Mouse (Mus musculus): ENCODE data around the gene Trove2. TPM values are rescaled to one million over a fixed set of nuclear protein-coding genes. Genes with fewer than 3 reads are reported as not detected.

Trove2 gene
- polyA plus RNA-seq (2012; ENCODE audit: insufficient read depth, insufficient read length, low replicate concordance, missing spikeins) = not detected in 2 replicates

- TF ChIP-seq POLR2A (IDR thresholded peaks at IDR 0.05; ENCODE audit: insufficient read depth, low read depth, low read length) (peak; percentile 54), CTCF (IDR thresholded peaks at IDR 0.05; ENCODE audit: insufficient read depth, low read depth, low read length) (peak; percentile 72)
- WGBS = under 1% methylated on average over 84 of the region's 84 CpGs
- Histone ChIP-seq H3K4me3 (ENCODE audit: insufficient read depth, low read depth, low read length) (peak within 1 kb of the TSS; percentile 92), H3K4me1 (ENCODE audit: control insufficient read depth, insufficient read depth, low read length) (peaks cover 6% of the 10 kb centered on the region; the same call in 1 of the 2 replicates), H3K27ac (ENCODE audit: insufficient read depth, low read depth, low read length) (peak within 1 kb of the TSS; percentile 76)
Observed at GRCm38 (mm10) chr1:143776446-143777411, at the start of gene Trove2, which contains the start of gene Uchl5. Gene Trove2 (minus strand): TSS chr1:143777068. Gene Uchl5 (plus strand): TSS chr1:143777272.

DNA sequence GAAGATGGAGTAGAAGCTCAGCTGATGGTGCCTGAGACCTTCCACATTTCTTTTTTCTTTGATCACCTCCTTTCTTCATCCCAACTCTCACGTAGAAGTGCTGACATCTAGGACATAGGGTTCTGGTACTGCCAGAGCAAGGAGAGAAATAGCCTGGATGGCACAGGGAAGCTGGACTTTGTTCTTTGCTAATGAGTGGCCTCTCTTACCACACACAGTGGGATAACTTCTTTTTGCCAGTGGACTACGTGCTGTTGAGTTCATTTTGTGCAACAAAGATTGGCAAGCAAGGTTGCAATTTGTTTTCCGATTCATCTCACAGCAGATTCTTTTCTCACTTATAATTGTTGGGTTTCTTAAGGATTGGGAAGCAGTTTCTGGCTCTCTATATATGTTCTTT is 45.8 kb upstream of the Trove2 start:
- Histone ChIP-seq H3K4me3 (ENCODE audit: insufficient read depth, low read depth, low read length) (no peak overlapping the region), H3K4me1 (ENCODE audit: control insufficient read depth, insufficient read depth, low read length) (no peaks in the 10 kb centered on the region), H3K27ac (ENCODE audit: insufficient read depth, low read depth, low read length) (no peak overlapping the region)
- WGBS = 65% methylated on average over 3 of the region's 3 CpGs
- no peak for TF ChIP-seq POLR2A (IDR thresholded peaks at IDR 0.05; ENCODE audit: insufficient read depth, low read depth, low read length)
- no peak for TF ChIP-seq CTCF (IDR thresholded peaks at IDR 0.05; ENCODE audit: insufficient read depth, low read depth, low read length)

DNA sequence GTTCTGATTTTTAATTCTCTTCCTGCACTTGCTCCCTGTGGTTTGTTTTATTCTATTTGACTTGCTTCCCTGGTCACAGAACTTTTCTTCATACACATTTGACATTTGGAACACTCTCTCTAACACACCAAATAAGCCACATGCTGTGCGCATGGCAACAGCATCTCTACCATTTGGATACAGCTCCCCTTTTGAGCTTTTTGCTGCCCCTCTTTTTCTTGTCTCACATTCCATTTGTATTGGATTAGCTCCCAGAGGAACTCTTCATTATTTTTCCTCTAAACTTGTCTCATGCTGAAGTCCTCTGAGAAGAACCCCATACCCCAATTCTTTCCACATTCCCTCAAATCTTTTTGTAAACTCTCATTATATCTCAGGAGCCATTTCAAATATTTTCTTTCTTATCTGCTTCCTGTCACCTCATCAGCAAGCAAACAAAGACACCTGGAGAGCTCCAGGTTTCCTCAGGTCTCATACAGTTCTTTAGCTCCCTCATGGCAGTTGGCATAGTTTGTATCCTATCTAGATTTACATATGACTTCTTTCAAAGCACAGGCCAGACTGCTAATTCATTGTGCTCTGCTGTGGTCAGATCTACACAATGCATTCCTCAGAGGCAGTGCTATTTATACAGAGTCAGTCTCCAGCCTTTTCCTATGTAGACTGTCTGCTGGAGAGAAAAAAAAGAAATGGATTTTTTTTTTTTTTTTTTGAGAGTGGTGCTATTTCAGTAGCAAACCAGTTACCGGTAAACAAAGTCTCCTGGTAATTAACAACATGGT is 43.4 kb upstream of the Trove2 start:
- WGBS = 64% methylated on average over 2 of the region's 2 CpGs
- Histone ChIP-seq H3K4me3 (ENCODE audit: insufficient read depth, low read depth, low read length) (no peak overlapping the region), H3K27ac (ENCODE audit: insufficient read depth, low read depth, low read length) (no peak overlapping the region), H3K4me1 (ENCODE audit: control insufficient read depth, insufficient read depth, low read length) (no peaks in the 10 kb centered on the region)
- no peak for TF ChIP-seq POLR2A (IDR thresholded peaks at IDR 0.05; ENCODE audit: insufficient read depth, low read depth, low read length)
- TF ChIP-seq CTCF (IDR thresholded peaks at IDR 0.05; ENCODE audit: insufficient read depth, low read depth, low read length) = no peak

DNA sequence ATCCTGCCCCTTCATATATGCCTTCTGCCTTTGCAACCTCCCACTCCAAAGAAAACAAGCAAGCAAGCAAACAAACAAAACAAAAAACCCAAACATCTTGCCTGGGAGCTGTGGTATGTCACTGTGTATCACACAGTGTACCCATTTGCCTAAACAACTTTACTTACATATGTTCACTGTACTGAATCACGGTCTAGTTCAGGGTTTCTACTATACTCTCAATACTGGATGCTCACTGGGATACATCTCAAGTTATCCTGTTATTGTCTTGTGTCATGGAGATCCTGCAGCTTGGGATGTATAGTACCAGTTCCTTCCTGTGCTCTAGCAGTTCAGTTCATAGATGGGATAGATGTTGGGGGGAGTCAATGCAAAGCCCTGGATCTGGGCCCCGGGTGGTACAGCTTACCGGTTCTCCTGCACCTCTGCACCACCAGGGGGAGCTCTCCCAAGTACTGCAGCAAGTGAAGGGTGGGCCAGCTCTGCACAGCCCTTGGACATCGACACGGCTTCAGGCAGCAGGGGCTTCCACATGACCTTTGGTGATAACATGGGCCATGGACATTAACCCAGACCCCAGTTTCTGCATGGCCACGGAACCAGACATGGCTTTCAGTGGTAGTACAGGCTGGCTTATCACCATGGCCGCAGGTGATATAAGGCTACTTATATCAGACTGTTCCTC is 37.0 kb upstream of the Trove2 start:
- Histone ChIP-seq H3K27ac (ENCODE audit: insufficient read depth, low read depth, low read length) (no peak overlapping the region), H3K4me1 (ENCODE audit: control insufficient read depth, insufficient read depth, low read length) (no peaks in the 10 kb centered on the region), H3K4me3 (ENCODE audit: insufficient read depth, low read depth, low read length) (no peak overlapping the region)
- TF ChIP-seq POLR2A (IDR thresholded peaks at IDR 0.05; ENCODE audit: insufficient read depth, low read depth, low read length) (no peak), CTCF (IDR thresholded peaks at IDR 0.05; ENCODE audit: insufficient read depth, low read depth, low read length) (peak; percentile 79)
- WGBS = 43% methylated on average over 7 of the region's 7 CpGs

GRCm38 (mm10) chr1:143809062-143809461 is 32.2 kb upstream of the Trove2 start:
- no peak overlapping the region for H3K27ac ChIP-seq (ENCODE audit: insufficient read depth, low read depth, low read length)
- no peak overlapping the region for H3K4me3 ChIP-seq (ENCODE audit: insufficient read depth, low read depth, low read length)
- H3K4me1 ChIP-seq (ENCODE audit: control insufficient read depth, insufficient read depth, low read length) = no peaks in the 10 kb centered on the region
- WGBS = 93% methylated on average over 6 of the region's 6 CpGs
- TF ChIP-seq CTCF (IDR thresholded peaks at IDR 0.05; ENCODE audit: insufficient read depth, low read depth, low read length) = no peak
- no peak for TF ChIP-seq POLR2A (IDR thresholded peaks at IDR 0.05; ENCODE audit: insufficient read depth, low read depth, low read length)

DNA sequence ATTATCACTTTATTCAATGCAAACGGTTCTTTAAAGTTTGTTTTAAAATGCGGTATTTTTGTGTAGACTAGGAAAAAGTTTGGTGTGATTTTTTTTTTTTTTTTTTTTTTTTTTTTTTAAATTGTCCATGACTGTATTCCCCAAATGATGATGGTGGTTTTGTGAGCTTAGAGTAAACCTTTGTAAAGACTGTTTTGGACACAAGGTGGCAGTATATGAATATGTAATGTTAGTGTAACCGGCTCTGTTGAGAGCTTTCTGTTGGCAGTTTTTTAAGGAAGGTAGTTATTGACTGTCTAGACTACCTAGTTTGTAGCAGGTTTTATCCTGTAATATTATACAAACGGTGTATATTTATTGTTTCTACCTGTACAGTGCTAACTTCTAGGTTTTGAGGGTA is 26.7 kb upstream of the Trove2 start:
- H3K27ac ChIP-seq (ENCODE audit: insufficient read depth, low read depth, low read length) = no peak overlapping the region
- 30% methylated on average over 4 of the region's 4 CpGs for WGBS
- H3K4me3 ChIP-seq (ENCODE audit: insufficient read depth, low read depth, low read length) = no peak overlapping the region
- TF ChIP-seq CTCF (IDR thresholded peaks at IDR 0.05; ENCODE audit: insufficient read depth, low read depth, low read length) (no peak), POLR2A (IDR thresholded peaks at IDR 0.05; ENCODE audit: insufficient read depth, low read depth, low read length) (no peak)
- no peaks in the 10 kb centered on the region for H3K4me1 ChIP-seq (ENCODE audit: control insufficient read depth, insufficient read depth, low read length)

- 89% methylated on average over 2 of the region's 2 CpGs for WGBS
- Histone ChIP-seq H3K4me1 (ENCODE audit: control insufficient read depth, insufficient read depth, low read length) (no peaks in the 10 kb centered on the region), H3K27ac (ENCODE audit: insufficient read depth, low read depth, low read length) (no peak overlapping the region), H3K4me3 (ENCODE audit: insufficient read depth, low read depth, low read length) (no peak overlapping the region)
- TF ChIP-seq POLR2A (IDR thresholded peaks at IDR 0.05; ENCODE audit: insufficient read depth, low read depth, low read length) = no peak
- no peak for TF ChIP-seq CTCF (IDR thresholded peaks at IDR 0.05; ENCODE audit: insufficient read depth, low read depth, low read length)
Observed at GRCm38 (mm10) chr1:143788584-143789227, 11.8 kb upstream of the Trove2 start.

Data from olfactory bulb, adult 2 months (tissue).